Mouse (Mus musculus) erythroblast, embryonic 14.5 days (primary cell): ENCODE measurements around the gene Hsf2bp. TPM values are rescaled to one million over a fixed set of nuclear protein-coding genes. Genes with fewer than 3 reads are reported as not detected.

Experiments
- H3K27me3 ChIP-seq: 2 replicates; pipeline ENCODE4 v1.6.1; 2012; ENCODE audit warnings: inconsistent platforms; ENCODE audit not compliant: control insufficient read depth
- H3K36me3 ChIP-seq: 2 replicates; pipeline ENCODE4 v1.6.1; 2012; ENCODE audit warnings: mild to moderate bottlenecking, inconsistent platforms; ENCODE audit not compliant: control insufficient read depth
- H3K4me1 ChIP-seq: 2 replicates; pipeline ENCODE4 v1.6.1; 2012; ENCODE audit warnings: inconsistent platforms; ENCODE audit not compliant: control insufficient read depth
- H3K4me3 ChIP-seq: replicated peaks from 2 replicates; pipeline ENCODE3; 2012; ENCODE audit warnings: moderate library complexity, mild to moderate bottlenecking, inconsistent platforms
- H3K9me3 ChIP-seq: 2 replicates; pipeline ENCODE4 v1.6.1; 2012; ENCODE audit warnings: low read length, inconsistent platforms, mixed read lengths; ENCODE audit not compliant: control insufficient read depth
- GATA1 ChIP-seq: IDR thresholded peaks from 2 replicates; pipeline ENCODE4 v1.6.1; 2012; ENCODE audit warnings: low read length, inconsistent platforms, mixed read lengths
- TAL1 ChIP-seq: IDR thresholded peaks from 3 replicates; pipeline ENCODE4 v1.6.1; 2012; ENCODE audit warnings: low read length, inconsistent platforms, mixed read lengths
- polyA plus RNA-seq: library from polyadenylated mRNA; stranded (reverse); fragments of >175 nt; gene quantifications from 2 replicates; pipeline ENCODE4 v1.2.3, GENCODE M21; 2012

Hsf2bp gene
- polyA plus RNA-seq, 1 experiment, result not detected

- H3K4me3 ChIP-seq, result no peak overlapping the region
- TF ChIP-seq TAL1 (no peak), GATA1 (no peak)
- no peaks in the 10 kb centered on the region for H3K9me3 ChIP-seq
- no peaks in the 10 kb centered on the region for H3K36me3 ChIP-seq
- peaks cover 6% of the 10 kb centered on the region for H3K4me1 ChIP-seq
- peaks cover 2% of the 10 kb centered on the region; the same call in 1 of the 2 replicates for H3K27me3 ChIP-seq
These were observed 56.3 kb downstream of the Hsf2bp start for GRCm38 (mm10) chr17:31979888-31980287.

- H3K4me1 ChIP-seq, result peaks cover 6% of the 10 kb centered on the region
- TF ChIP-seq TAL1 (no peak), GATA1 (no peak)
- H3K27me3 ChIP-seq, result peaks cover 2% of the 10 kb centered on the region; the same call in 1 of the 2 replicates
- H3K36me3 ChIP-seq, result no peaks in the 10 kb centered on the region
- H3K9me3 ChIP-seq, result no peaks in the 10 kb centered on the region
- no peak overlapping the region for H3K4me3 ChIP-seq
These were observed 59.0 kb downstream of the Hsf2bp start for GRCm38 (mm10) chr17:31977131-31977530.

GRCm38 (mm10) chr17:31976501-31976900, 59.6 kb downstream of the Hsf2bp start:
- Histone ChIP-seq H3K36me3 (no peaks in the 10 kb centered on the region), H3K9me3 (no peaks in the 10 kb centered on the region), H3K4me1 (peaks cover 6% of the 10 kb centered on the region), H3K4me3 (no peak overlapping the region), H3K27me3 (peaks cover 2% of the 10 kb centered on the region; the same call in 1 of the 2 replicates)
- TF ChIP-seq GATA1, result no peak
- TF ChIP-seq TAL1, result no peak

- Histone ChIP-seq H3K36me3 (no peaks in the 10 kb centered on the region), H3K4me3 (no peak overlapping the region), H3K9me3 (no peaks in the 10 kb centered on the region), H3K27me3 (peaks cover 2% of the 10 kb centered on the region; the same call in 1 of the 2 replicates), H3K4me1 (peaks cover 6% of the 10 kb centered on the region)
- TF ChIP-seq GATA1 (no peak), TAL1 (no peak)
These were observed 61.5 kb downstream of the Hsf2bp start for GRCm38 (mm10) chr17:31974694-31975093.

GRCm38 (mm10) chr17:31973664-31974230, 62.4 kb downstream of the Hsf2bp start:
- H3K4me3 ChIP-seq, result no peak overlapping the region
- no peaks in the 10 kb centered on the region for H3K36me3 ChIP-seq
- H3K27me3 ChIP-seq, result peaks cover 2% of the 10 kb centered on the region; the same call in 1 of the 2 replicates
- H3K4me1 ChIP-seq, result peaks cover 3% of the 10 kb centered on the region
- no peaks in the 10 kb centered on the region for H3K9me3 ChIP-seq
- no peak for TF ChIP-seq TAL1
- no peak for TF ChIP-seq GATA1

- no peak for TF ChIP-seq TAL1
- TF ChIP-seq GATA1, result no peak
- Histone ChIP-seq H3K4me1 (no peaks in the 10 kb centered on the region), H3K36me3 (no peaks in the 10 kb centered on the region), H3K9me3 (no peaks in the 10 kb centered on the region), H3K4me3 (no peak overlapping the region), H3K27me3 (no peaks in the 10 kb centered on the region; the same call in 1 of the 2 replicates)
These were observed 65.3 kb downstream of the Hsf2bp start for GRCm38 (mm10) chr17:31970890-31971289.

GRCm38 (mm10) chr17:31968801-31969200, 67.3 kb downstream of the Hsf2bp start:
- Histone ChIP-seq H3K9me3 (no peaks in the 10 kb centered on the region), H3K4me3 (no peak overlapping the region), H3K27me3 (no peaks in the 10 kb centered on the region; the same call in 1 of the 2 replicates), H3K36me3 (no peaks in the 10 kb centered on the region), H3K4me1 (no peaks in the 10 kb centered on the region)
- TF ChIP-seq TAL1 (no peak), GATA1 (no peak)

GRCm38 (mm10) chr17:31967311-31967710, 68.8 kb downstream of the Hsf2bp start:
- H3K4me1 ChIP-seq, result no peaks in the 10 kb centered on the region
- no peak overlapping the region for H3K4me3 ChIP-seq

GRCm38 (mm10) chr17:31966566-31966965, 69.6 kb downstream of the Hsf2bp start:
- Histone ChIP-seq H3K4me3 (no peak overlapping the region), H3K27me3 (no peaks in the 10 kb centered on the region; the same call in 1 of the 2 replicates), H3K4me1 (no peaks in the 10 kb centered on the region), H3K36me3 (no peaks in the 10 kb centered on the region), H3K9me3 (no peaks in the 10 kb centered on the region)
- TF ChIP-seq TAL1 (no peak), GATA1 (no peak)

More at GRCm38 (mm10) chr17:31967311-31967710, 68.8 kb downstream of the Hsf2bp start:
- TF ChIP-seq TAL1 (no peak), GATA1 (no peak)
- Histone ChIP-seq H3K27me3 (no peaks in the 10 kb centered on the region; the same call in 1 of the 2 replicates), H3K9me3 (no peaks in the 10 kb centered on the region), H3K36me3 (no peaks in the 10 kb centered on the region)

GRCm38 (mm10) chr17:31965623-31966022, 70.5 kb downstream of the Hsf2bp start:
- Histone ChIP-seq H3K4me1 (no peaks in the 10 kb centered on the region), H3K36me3 (no peaks in the 10 kb centered on the region), H3K27me3 (no peaks in the 10 kb centered on the region; the same call in 1 of the 2 replicates), H3K4me3 (no peak overlapping the region), H3K9me3 (no peaks in the 10 kb centered on the region)
- no peak for TF ChIP-seq TAL1
- no peak for TF ChIP-seq GATA1
